Mouse (Mus musculus) frontal cortex, postnatal 10 days (tissue): Measurements from ENCODE around the gene Mta3.
"Not testable (repeated sequence)": the region's sequence is repeated elsewhere in the genome, so short reads cannot be mapped to it uniquely, and the experiment has no call there.

Experiments used
- DNase-seq, 2 experiments: peaks; one replicate each; pipeline ENCODE4 v3.0.0; 2022; ENCODE audit warnings: low spot score in 2 of 2, mixed read lengths in 1 of 2

Gene Mta3

DNA sequence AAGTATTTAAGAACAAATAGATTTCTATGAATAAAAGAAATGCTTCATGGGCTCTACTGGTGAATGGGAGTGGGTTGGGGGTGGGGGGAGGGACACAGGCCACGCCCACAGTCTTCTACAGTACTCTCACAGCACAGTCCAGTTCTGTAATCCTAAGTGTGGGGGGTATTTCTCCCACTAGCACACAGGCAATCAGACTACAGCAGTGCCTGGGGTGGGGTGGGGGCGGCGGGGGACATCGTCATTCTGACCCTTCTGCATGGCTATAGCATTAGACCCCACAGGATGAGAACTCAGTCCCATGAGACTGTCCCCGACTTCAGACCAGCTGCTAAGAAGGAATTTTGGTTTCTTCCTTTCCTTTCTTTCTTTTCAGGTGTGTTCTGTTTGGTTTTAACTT lies 143.8 kb downstream of the Mta3 start:
- no peak for DNase-seq

DNA sequence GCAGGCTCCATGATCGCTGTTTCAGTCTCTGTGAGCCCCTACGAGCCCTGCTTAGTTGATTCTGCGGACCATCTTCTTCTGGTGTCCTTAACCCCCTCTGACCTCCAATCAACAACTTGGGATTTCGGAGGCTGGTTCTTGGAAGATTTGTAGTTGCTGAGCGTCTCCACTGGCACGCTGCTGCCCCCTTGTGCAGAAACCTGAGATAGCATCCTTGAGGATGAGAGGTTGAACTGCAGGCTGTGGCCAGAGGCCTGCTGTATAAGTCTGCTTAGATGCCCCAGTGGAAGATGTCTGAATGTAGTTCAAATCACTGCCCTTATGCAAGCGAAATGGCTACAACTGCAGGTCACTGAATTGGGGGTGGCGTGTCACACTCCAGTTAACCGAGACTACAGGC lies 144.5 kb downstream of the Mta3 start:
- DNase-seq = peak; percentile 51 to 86

DNA sequence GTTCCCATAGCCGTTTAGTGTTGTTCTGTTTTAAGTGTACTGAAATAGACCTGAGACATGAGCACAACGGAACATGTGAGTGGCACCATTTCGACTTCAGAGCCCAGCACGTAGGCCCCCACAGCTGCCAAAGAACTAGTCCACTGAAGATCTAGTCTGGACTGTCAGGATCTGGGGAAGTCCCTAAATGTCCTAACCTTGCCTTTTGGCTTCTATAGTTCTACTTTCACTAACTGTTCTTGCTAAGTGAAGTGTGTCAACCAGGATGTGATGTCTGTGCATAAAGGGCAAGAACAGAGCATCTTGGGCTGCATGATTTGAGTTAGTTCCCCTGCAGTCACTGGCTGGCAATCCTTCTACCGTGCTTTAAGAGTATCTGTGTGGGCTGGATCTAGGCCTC lies 144.9 kb downstream of the Mta3 start:
- no peak for DNase-seq

DNA sequence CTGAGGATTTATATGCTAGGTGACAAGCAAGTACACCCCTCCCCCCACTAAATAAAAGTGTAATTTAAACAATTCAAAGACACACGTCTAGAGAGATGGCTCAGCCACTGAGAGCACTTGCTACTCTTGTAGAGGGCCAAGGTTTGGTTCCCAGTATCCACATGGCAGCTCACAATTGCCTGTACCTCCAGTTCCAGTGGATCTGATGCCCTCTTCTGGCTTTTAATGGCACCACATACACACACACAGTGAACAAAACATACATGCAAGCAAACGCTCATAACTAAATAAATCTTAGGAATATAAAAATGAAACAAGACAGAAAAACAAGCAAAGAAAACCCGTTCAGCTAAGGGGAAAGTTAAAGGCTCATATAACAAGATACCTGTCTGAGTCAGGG lies 147.9 kb downstream of the Mta3 start:
- DNase-seq = no peak

DNA sequence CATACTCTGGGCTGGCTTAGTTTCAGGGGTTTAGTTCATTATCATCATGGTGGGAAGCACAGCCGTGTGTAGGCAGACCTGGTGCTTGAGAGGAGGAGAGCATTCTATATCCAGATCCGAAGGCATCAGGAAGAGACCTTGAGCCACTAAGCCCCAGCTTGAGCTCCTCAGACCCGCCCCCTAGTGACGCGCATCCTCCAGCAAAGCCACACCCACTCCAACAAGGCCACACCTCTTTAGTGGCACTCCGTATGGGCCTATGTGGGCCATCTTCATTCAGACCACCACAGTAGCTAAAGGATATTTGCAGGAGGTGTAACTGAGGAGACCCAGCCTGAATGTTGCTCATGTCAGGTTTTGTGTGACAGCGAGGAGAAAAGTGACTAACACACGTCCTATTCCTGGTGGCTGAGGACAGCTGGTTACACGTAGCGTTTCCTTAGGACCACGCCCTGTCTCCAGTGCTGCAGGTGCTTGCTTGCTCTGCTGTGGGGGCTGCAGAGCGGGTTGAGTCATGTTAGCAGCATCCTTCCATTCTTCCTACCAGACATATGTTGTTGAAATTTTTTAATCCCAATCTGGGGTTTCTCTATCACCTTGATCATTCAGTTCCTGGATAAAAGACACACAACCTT lies 148.4 kb downstream of the Mta3 start:
- DNase-seq = no peak

DNA sequence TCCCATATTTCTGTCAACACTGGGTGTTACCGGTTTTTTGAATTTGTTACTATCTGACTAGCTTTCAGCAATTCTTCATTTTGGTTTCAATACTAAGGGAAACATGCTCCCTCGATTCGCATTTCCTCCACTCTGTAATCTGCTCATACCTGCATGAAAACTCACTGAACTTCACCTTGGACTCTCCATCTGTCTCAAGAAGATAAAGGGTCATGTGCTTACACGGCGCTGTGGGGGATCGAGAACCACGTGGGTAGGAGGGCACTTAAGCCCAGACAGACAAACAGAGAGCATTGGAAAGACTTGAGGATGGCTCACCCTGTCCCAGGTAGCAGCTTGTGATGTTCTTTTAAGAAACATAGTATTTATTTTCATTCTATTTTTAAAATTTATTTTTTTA lies 152.4 kb downstream of the Mta3 start:
- DNase-seq = no peak

DNA sequence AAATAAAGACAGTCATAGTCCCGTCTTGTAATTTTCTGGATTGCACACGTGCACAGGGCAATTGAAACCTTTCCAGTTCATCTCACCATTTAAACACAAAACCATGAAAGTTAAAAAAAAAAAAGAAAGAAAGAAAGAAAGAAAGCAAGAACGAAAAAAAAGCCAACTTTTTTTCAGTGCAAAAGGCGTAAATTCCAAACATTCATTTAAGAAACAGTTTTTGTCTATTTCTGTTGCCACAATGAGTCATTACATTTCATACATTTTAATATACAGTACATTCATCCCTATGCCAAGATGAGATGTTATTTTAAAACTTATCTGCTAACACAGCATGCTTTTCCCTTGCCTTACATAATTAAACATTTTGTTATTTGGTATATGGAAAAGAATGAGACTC lies 153.7 kb downstream of the Mta3 start:
- DNase-seq = no peak

DNA sequence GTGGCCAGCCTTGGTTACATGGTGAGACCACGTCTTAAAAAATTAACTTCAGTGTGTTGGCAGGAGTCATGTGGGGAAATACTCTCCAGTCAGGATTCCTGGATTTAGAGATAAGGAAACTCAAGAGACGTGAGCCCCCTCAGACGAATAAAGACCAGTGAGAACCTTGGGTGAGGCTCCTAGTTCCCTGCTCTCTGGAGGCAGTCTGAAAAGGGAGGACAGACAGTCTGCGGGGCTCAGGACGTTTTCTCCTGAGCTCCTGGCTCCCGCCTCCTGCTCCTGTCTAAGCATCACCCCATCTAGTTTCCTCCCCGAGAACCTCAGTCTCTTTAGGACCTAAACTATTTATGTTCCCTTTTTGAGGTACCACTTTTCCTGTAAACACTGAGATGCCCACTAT lies 154.3 kb downstream of the Mta3 start:
- DNase-seq = no peak

DNA sequence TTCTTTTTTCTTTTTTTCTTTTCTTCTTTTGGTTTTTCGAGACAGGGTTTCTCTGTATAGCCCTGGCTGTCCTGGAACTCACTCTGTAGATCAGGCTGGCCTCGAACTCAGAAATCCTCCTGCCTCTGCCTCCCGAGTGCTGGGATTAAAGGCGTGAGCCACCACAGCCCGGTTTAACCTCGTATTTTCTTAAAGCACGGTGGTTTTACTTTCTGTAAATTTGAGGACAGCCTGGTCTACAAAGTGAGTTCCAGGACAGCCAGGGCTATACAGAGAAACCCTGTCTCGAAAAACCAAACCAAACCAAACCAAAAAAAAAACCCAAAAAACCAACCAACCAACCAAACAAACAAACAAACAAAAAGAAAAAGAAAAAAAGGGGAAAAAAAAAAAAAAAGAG lies 155.0 kb downstream of the Mta3 start:
- not testable (repeated sequence) for DNase-seq

DNA sequence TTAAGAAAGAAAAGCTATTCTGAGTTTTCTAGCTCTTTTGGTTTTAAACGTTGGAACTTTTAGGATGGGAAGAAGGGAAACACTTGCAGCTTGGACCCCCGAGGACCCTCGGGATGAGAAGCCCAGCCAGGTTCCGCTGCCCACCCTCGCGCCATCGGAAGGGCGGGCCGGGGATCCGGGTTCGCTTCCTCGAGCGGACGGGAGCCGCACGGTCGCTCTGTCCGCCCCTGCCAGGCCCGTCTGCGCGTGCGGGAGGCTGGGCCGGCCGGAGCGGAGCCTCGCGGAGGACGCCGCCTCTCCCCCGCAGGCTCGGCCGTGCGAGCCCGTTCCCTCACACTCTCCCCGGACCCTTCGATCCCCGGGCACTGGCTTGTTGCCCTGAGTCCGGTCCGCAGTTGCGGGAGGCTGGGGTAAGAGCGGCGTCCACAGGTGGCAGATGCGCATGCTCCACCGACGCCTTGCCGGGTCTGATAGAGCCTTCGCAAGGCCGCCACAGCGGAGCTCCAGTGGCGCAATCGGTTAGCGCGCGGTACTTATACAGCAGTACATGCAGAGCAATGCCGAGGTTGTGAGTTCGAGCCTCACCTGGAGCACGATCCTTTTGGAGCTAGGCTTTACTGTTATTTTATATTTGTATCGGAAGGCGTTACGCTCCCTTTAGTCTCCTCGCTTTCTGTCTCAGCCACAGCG lies 155.6 kb downstream of the Mta3 start:
- peak; percentile 88 to 97 for DNase-seq

DNA sequence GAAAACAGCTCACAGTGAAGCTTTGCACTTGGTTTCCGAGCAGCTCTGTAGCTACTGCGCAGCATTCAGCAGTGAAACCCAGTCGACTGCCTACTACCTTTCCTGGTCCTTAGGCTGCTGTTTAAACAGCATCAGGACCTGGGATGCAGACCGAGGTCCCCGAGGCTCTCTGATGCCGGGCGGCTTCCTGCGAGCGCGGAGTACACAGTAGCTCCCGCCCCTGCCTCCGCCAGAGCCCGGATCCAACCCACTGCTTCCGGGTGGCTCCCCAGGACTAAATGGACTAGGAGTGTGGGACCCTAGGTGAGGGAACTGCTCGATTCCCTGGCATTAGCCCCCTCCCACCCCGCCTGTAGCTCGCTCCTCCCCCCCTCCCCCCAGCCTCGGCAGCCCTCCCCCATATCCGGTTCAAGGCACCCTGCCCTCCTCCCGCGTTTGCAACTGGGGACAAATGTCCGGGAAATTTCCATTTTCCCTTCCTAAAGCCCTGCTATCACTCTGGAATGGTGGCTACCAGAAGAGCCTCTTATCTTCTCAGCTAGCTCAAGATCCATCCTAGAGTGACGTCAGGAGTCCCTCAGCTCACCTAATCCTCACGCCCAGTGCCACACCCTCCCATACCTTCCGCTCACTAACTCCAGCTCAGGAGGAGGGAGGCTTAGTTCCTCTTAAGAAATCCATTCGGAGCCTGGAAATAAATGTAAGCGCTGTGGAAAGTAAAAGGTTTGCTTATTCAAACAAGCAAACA lies 156.3 kb downstream of the Mta3 start:
- peak; percentile 48 to 66 for DNase-seq

DNA sequence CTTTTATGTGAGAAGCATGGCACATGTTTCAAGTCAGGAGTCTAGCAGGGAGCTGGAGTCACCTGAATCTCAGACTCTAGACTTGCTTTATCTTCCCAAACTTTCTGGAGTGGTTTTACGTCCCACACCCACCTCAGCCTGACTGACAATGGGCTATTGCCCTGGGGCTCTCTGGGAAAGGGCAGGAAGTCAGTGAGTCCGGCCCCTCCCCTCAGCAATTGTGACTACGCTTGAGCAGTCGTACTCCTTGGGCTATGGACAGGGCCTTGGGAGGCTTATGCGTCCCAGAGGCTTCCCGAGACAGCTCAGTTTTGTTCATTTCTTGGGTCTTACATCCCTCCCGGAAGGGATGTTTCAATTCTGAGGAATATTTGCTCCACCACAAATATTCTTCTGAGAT lies 159.4 kb downstream of the Mta3 start:
- no peak for DNase-seq

DNA sequence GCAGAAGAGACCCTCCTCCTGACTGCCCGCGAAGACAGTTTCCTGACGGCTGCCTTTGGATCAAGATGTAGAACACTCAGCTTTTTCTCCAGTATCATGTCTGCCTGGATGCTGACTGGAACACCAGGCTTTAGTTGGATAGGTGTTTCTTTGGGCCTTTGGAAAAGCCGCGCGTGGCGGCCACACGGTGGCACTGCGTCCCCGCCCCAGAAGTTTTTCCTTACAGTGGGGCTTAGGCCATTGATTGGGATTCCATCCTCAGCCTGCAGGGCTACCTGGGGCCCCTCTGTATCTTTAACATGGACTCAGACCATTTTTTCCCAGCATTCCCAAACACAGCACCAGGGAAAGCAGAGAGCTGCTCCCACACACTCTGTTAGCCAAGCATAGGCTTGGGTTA lies 160.6 kb downstream of the Mta3 start:
- no peak for DNase-seq

DNA sequence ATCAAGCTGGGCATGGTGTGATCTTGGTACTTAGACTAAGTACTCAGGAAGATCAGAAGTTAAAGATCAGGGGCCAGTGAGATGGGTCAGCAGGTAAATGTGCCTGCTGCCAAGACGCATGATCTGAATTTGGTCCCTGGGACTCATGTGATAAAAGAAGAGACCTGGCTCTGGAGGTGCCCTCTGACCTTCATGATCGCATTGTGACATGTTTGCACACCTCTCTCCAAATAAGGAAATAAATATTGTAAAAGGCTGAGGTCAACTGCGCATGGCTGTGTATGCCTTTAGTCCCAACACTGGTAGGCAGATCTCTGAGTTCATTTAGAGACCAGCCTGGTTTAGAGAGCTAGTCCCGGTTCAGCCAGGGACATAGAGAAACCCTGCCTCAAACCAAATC lies 164.4 kb downstream of the Mta3 start:
- DNase-seq = no peak
